Mouse (Mus musculus) liver, embryonic 11.5 days (tissue): ENCODE data around the gene Gm47791. TPM values are rescaled to one million over a fixed set of nuclear protein-coding genes. Genes with fewer than 3 reads are reported as not detected.

ENCODE experiments used
- ATAC-seq: fragments of 200-750 bp; cut with Nextera tagmentation; replicated peaks from 2 replicates; pipeline ENCODE4 v1.8.0; 2017; ENCODE audit warnings: moderate number of reproducible peaks, mild to moderate bottlenecking, moderate TSS enrichment, moderate library complexity; ENCODE audit not compliant: low FRiP score
- DNase-seq: peaks from one replicate; pipeline ENCODE4 v3.0.0-alpha.2; 2017; ENCODE audit warnings: low spot score
- H3K27ac ChIP-seq: fragments of 300-500 bp; sonication (generic); 2 replicates; pipeline ENCODE4 v1.5.1; 2014; ENCODE audit warnings: mild to moderate bottlenecking, low read depth, low read length, control low read depth
- H3K27me3 ChIP-seq: fragments of 300-500 bp; sonication (generic); replicated peaks from 2 replicates; pipeline ENCODE4 v1.6.1; 2014; ENCODE audit warnings: low read length, mixed read lengths; ENCODE audit not compliant: control insufficient read depth, insufficient read depth
- H3K36me3 ChIP-seq: fragments of 300-500 bp; sonication (generic); 2 replicates; pipeline ENCODE4 v1.6.1; 2014; ENCODE audit warnings: mild to moderate bottlenecking, low read length, moderate library complexity, mixed read lengths; ENCODE audit not compliant: control insufficient read depth, insufficient read depth
- H3K4me1 ChIP-seq: fragments of 300-500 bp; sonication (generic); replicated peaks from 2 replicates; pipeline ENCODE4 v1.6.1; 2014; ENCODE audit warnings: low read length, mixed read lengths; ENCODE audit not compliant: control insufficient read depth, insufficient read depth
- H3K4me2 ChIP-seq: fragments of 300-500 bp; sonication (generic); 2 replicates; pipeline ENCODE4 v1.6.1; 2014; ENCODE audit warnings: mild to moderate bottlenecking, control low read depth, moderate library complexity
- H3K4me3 ChIP-seq: fragments of 300-500 bp; sonication (generic); 2 replicates; pipeline ENCODE4 v1.5.1; 2014; ENCODE audit warnings: low read depth, low read length, control low read depth
- H3K9ac ChIP-seq: fragments of 300-500 bp; sonication (generic); 2 replicates; pipeline ENCODE4 v1.6.1; 2014; ENCODE audit warnings: low read depth, low read length, control low read depth
- H3K9me3 ChIP-seq: fragments of 300-500 bp; sonication (generic); 2 replicates; pipeline ENCODE4 v1.6.1; 2016; ENCODE audit warnings: low read length, inconsistent platforms, mixed read lengths; ENCODE audit not compliant: control insufficient read depth
- WGBS: fragments of 180-500 bp; shearing (Covaris S2); extraction: QIAGEN DNeasy Blood & Tissue Kit; methylation state at CpG from one replicate; pipeline ENCODE4 v1.1.7; 2014; 5-methylcytosine and 5-hydroxymethylcytosine counted together
- polyA plus RNA-seq: library from polyadenylated mRNA; unstranded; fragments of >200 nt; fragmentation: Nextera tagmentation; extraction: Ambion mirVana; gene quantifications from 2 replicates; pipeline ENCODE4 v1.2.1, GENCODE M21; 2014

Gene Gm47791
- polyA plus RNA-seq, 1 experiment from 2014 or later = not detected

DNA sequence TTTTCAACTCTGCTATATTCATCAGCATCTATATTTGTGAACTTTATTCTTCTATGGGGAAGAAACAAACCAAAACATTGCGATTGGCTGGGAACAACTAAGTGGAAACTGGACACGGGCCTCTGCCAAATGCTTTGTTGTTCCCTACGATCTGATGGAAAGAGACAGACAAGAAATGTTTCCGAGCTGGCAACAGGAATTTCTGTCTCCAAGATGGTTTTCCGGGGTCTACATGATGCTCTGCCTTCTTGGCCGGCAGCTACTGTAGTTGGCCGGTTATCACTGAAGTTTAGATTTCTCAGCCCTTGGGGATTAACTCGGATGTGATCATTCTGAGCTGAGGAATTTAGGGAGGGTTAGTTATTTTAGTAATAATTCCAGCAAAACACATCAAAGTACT, 35.3 kb upstream of the Gm47791 start:
- Histone ChIP-seq H3K4me3 (no peak overlapping the region), H3K27me3 (no peaks in the 10 kb centered on the region), H3K4me1 (no peaks in the 10 kb centered on the region), H3K9ac (no peak overlapping the region), H3K4me2 (no peak overlapping the region), H3K36me3 (no peaks in the 10 kb centered on the region), H3K27ac (no peak overlapping the region), H3K9me3 (no peaks in the 10 kb centered on the region)
- 84% methylated on average over 8 of the region's 8 CpGs for WGBS
- DNase-seq (no peak), ATAC-seq (no peak)

DNA sequence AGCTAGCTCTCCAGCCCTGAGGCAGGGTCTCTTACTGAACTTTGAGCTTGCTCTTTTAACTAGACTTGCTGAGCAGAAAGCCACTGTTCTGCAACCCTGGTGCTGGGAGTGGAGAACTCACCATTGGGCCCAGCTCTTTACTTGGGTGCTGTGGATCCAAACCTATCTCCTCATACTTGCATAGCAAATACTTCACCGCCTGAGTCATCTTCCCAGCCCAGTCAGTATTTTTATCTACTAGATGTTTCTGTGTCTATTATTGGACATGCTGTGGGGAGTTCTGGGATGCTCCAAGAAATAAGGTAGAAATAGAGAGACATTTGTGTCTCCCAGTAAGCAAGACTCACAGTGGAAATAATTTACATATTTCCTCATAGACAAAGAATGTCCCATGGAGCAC, 33.0 kb upstream of the Gm47791 start:
- H3K4me3 ChIP-seq = no peak overlapping the region
- 94% methylated on average over 1 of the region's 1 CpGs for WGBS
- H3K4me1 ChIP-seq = no peaks in the 10 kb centered on the region
- H3K9me3 ChIP-seq = no peaks in the 10 kb centered on the region
- H3K27me3 ChIP-seq = no peaks in the 10 kb centered on the region
- ATAC-seq (peak; percentile 12; the same call in 1 of the 2 replicates), DNase-seq (no peak)
- no peaks in the 10 kb centered on the region for H3K36me3 ChIP-seq
- H3K4me2 ChIP-seq = no peak overlapping the region
- no peak overlapping the region for H3K9ac ChIP-seq
- no peak overlapping the region for H3K27ac ChIP-seq

- Histone ChIP-seq H3K27me3 (no peaks in the 10 kb centered on the region), H3K27ac (no peak overlapping the region), H3K4me1 (no peaks in the 10 kb centered on the region), H3K4me2 (no peak overlapping the region), H3K4me3 (no peak overlapping the region), H3K9me3 (no peaks in the 10 kb centered on the region), H3K9ac (no peak overlapping the region), H3K36me3 (no peaks in the 10 kb centered on the region)
- ATAC-seq = peak; percentile 78
- WGBS = 58% methylated on average over 7 of the region's 7 CpGs
- DNase-seq = no peak
Measured at GRCm38 (mm10) chr1:82803608-82804007, 32.6 kb upstream of the Gm47791 start.

- H3K4me3 ChIP-seq = no peak overlapping the region
- no peaks in the 10 kb centered on the region for H3K4me1 ChIP-seq
- no peaks in the 10 kb centered on the region for H3K27me3 ChIP-seq
- H3K9me3 ChIP-seq = no peaks in the 10 kb centered on the region
- ATAC-seq (no peak), DNase-seq (no peak)
- no peak overlapping the region for H3K27ac ChIP-seq
- no peak overlapping the region for H3K4me2 ChIP-seq
- 80% methylated on average over 12 of the region's 12 CpGs for WGBS
- no peak overlapping the region for H3K9ac ChIP-seq
- H3K36me3 ChIP-seq = no peaks in the 10 kb centered on the region
Measured at GRCm38 (mm10) chr1:82801105-82801783, 30.2 kb upstream of the Gm47791 start.

DNA sequence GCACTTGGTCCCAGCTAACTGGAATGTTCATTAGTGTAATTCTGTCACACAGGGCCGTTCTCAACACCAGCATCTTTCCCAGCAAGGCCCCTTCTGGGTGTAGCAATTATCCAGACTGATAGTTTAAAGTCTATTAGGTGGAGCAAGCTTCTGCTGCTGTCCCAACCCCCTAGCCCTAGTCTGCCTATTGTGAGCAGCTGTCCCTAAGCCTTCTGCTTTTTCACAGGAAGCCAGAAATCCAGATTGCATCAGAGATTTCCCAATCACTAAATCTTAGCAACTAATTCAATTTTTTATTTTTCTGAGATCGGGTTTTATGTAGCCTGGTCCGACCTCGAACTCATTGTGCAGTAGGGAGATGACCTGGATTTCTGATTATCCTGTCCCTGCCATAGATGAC, 27.9 kb upstream of the Gm47791 start:
- Histone ChIP-seq H3K9me3 (no peaks in the 10 kb centered on the region), H3K27ac (no peak overlapping the region), H3K9ac (no peak overlapping the region), H3K4me3 (no peak overlapping the region), H3K36me3 (no peaks in the 10 kb centered on the region), H3K4me2 (no peak overlapping the region), H3K27me3 (no peaks in the 10 kb centered on the region), H3K4me1 (no peaks in the 10 kb centered on the region)
- DNase-seq (no peak), ATAC-seq (no peak)
- 81% methylated on average over 4 of the region's 4 CpGs for WGBS

DNA sequence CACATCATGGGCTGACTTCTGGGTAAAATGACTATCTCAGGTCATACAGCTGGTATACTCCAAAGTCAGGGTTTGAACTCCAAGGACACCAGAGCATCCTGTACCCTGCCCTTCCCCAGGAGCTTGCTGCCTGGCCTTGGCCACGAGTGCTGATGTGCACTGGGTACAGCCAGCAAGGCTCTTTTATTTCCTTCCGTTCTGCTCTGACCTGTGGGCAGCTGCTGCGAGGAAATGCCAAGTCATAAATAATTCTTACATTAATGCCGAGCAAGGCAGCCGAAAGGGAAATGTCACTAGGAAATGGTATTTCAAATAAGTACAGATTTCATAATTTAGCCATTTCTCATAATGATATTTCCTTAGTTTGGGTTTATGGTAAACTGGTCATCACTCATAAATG, 27.3 kb upstream of the Gm47791 start:
- 67% methylated on average over 5 of the region's 5 CpGs for WGBS
- H3K27ac ChIP-seq = no peak overlapping the region
- H3K27me3 ChIP-seq = no peaks in the 10 kb centered on the region
- no peaks in the 10 kb centered on the region for H3K36me3 ChIP-seq
- DNase-seq = no peak
- no peaks in the 10 kb centered on the region for H3K4me1 ChIP-seq
- no peak overlapping the region for H3K9ac ChIP-seq
- H3K4me3 ChIP-seq = no peak overlapping the region
- H3K9me3 ChIP-seq = no peaks in the 10 kb centered on the region
- H3K4me2 ChIP-seq = no peak overlapping the region
- ATAC-seq = no peak

DNA sequence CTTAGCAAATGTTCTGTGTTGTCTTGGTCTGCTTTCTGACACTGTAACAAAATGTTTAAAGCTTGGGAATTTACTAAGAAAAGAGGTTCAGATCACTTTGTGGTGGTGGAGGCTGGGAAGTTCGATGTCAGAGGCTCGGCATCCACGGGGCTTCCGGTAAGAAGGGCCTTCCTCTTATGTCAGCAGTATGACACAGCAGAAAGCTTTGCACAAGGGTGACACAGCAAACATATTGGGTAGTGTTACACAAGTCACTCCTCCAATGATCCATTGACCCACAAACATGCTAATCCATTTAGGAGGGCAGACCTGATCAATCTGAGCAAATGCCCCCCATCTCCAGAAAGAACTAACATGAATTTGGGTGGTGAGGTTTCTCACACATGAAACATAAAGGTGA, 26.0 kb upstream of the Gm47791 start:
- no peak overlapping the region for H3K9ac ChIP-seq
- H3K4me2 ChIP-seq = no peak overlapping the region
- ATAC-seq (no peak), DNase-seq (no peak)
- H3K27me3 ChIP-seq = no peaks in the 10 kb centered on the region
- H3K9me3 ChIP-seq = no peaks in the 10 kb centered on the region
- H3K4me1 ChIP-seq = no peaks in the 10 kb centered on the region
- no peak overlapping the region for H3K4me3 ChIP-seq
- 63% methylated on average over 4 of the region's 4 CpGs for WGBS
- H3K36me3 ChIP-seq = no peaks in the 10 kb centered on the region
- H3K27ac ChIP-seq = no peak overlapping the region

GRCm38 (mm10) chr1:82795702-82796443, 24.8 kb upstream of the Gm47791 start:
- Histone ChIP-seq H3K27me3 (no peaks in the 10 kb centered on the region), H3K4me3 (no peak overlapping the region), H3K4me1 (no peaks in the 10 kb centered on the region), H3K36me3 (no peaks in the 10 kb centered on the region), H3K27ac (no peak overlapping the region), H3K9ac (no peak overlapping the region), H3K4me2 (no peak overlapping the region), H3K9me3 (no peaks in the 10 kb centered on the region)
- DNase-seq (no peak), ATAC-seq (no peak)
- 42% methylated on average over 18 of the region's 18 CpGs for WGBS

- no peak for DNase-seq
- Histone ChIP-seq H3K27ac (no peak overlapping the region), H3K9me3 (no peaks in the 10 kb centered on the region), H3K9ac (no peak overlapping the region), H3K4me2 (no peak overlapping the region), H3K4me1 (no peaks in the 10 kb centered on the region), H3K36me3 (no peaks in the 10 kb centered on the region), H3K4me3 (no peak overlapping the region), H3K27me3 (no peaks in the 10 kb centered on the region)
- no peak for ATAC-seq
- WGBS = 87% methylated on average over 2 of the region's 2 CpGs
Measured at GRCm38 (mm10) chr1:82795211-82795610, 24.2 kb upstream of the Gm47791 start.
